Mouse (Mus musculus) CH12.LX (cell line): Measurements from ENCODE around the gene Lrp5. TPM values are rescaled to one million over a fixed set of nuclear protein-coding genes. Genes with fewer than 3 reads are reported as not detected.

Experiments
- DNase-seq: peaks from one replicate; pipeline ENCODE4 v3.0.0-alpha.2; 2013; ENCODE audit errors: extremely low read depth
- H3K27ac ChIP-seq: 2 replicates; pipeline ENCODE4 v1.5.1; 2012; ENCODE audit warnings: low read depth, mild to moderate bottlenecking, control low read depth, moderate library complexity; ENCODE audit not compliant: insufficient read depth
- H3K27me3 ChIP-seq: replicated peaks from 2 replicates; pipeline ENCODE3; 2012; ENCODE audit warnings: inconsistent platforms
- H3K36me3 ChIP-seq, 2 experiments: replicated peaks in 1 of 2; 2 replicates each; pipeline versions ENCODE3 to v1.6.1; 2012; ENCODE audit warnings: inconsistent platforms in 1 of 2, low read length in 1 of 2, mild to moderate bottlenecking in 1 of 2, mixed read lengths in 1 of 2, moderate library complexity in 1 of 2; ENCODE audit not compliant: control insufficient read depth in 1 of 2, insufficient read depth in 1 of 2
- H3K4me1 ChIP-seq, 2 experiments: 2 replicates each; pipeline ENCODE4 v1.6.1; 2012; ENCODE audit warnings: inconsistent platforms in 1 of 2, moderate library complexity in 1 of 2; ENCODE audit not compliant: insufficient read depth in 2 of 2, control insufficient read depth in 1 of 2
- H3K4me2 ChIP-seq: 2 replicates; pipeline ENCODE4 v1.6.1; 2012; ENCODE audit warnings: low read depth, mild to moderate bottlenecking, control low read depth; ENCODE audit not compliant: poor library complexity, insufficient read depth, severe bottlenecking
- H3K4me3 ChIP-seq, 3 experiments: fragments of 150-350 bp in 1 of 3; sonication (generic) in 1 of 3; replicated peaks in 1 of 3; 2 replicates each; pipeline versions ENCODE3 to v1.5.1; 2011 to 2012; ENCODE audit warnings: low read depth in 2 of 3, low read length in 2 of 3, mild to moderate bottlenecking in 2 of 3, moderate library complexity in 2 of 3, control low read depth in 1 of 3, improper control_type of control experiment in 1 of 3, inconsistent platforms in 1 of 3, mixed read lengths in 1 of 3; ENCODE audit not compliant: poor library complexity in 1 of 3
- H3K79me2 ChIP-seq: replicated peaks from 2 replicates; pipeline ENCODE4 v1.6.1; 2012; ENCODE audit warnings: mild to moderate bottlenecking, moderate library complexity; ENCODE audit not compliant: control insufficient read depth, poor library complexity, insufficient read depth, severe bottlenecking; ENCODE audit errors: extremely low read depth
- H3K9ac ChIP-seq: 2 replicates; pipeline ENCODE4 v1.6.1; 2012; ENCODE audit warnings: low read depth, mild to moderate bottlenecking, control low read depth, moderate library complexity; ENCODE audit not compliant: insufficient read depth
- H3K9me3 ChIP-seq: replicated peaks from 2 replicates; pipeline ENCODE3; 2012; ENCODE audit warnings: low read length, inconsistent platforms, mixed read lengths
- BHLHE40 ChIP-seq: IDR thresholded peaks from 2 replicates; pipeline ENCODE4 v1.6.1; 2011; ENCODE audit warnings: mild to moderate bottlenecking, low read depth, low read length, improper control_type of control experiment
- CHD1 ChIP-seq: IDR thresholded peaks from 2 replicates; pipeline ENCODE4 v1.6.1; 2012; ENCODE audit warnings: low read depth, low read length, improper control_type of control experiment, inconsistent platforms
- CHD2 ChIP-seq: IDR thresholded peaks from 2 replicates; pipeline ENCODE4 v1.6.1; 2011; ENCODE audit warnings: low read length, improper control_type of control experiment
- CTCF ChIP-seq, 2 experiments: IDR thresholded peaks in 1 of 2; conservative IDR thresholded peaks in 1 of 2; 2 replicates each; pipeline ENCODE4 v1.5.1; 2011 to 2012; ENCODE audit warnings: low read depth in 2 of 2, low read length in 2 of 2, improper control_type of control experiment in 1 of 2, inconsistent platforms in 1 of 2, mild to moderate bottlenecking in 1 of 2, moderate library complexity in 1 of 2
- HCFC1 ChIP-seq: IDR thresholded peaks from 2 replicates; pipeline ENCODE4 v1.6.1; 2012; ENCODE audit warnings: low read depth, mild to moderate bottlenecking, inconsistent platforms, low read length, improper control_type of control experiment
- JUN ChIP-seq: IDR thresholded peaks from 2 replicates; pipeline ENCODE4 v1.6.1; 2011; ENCODE audit warnings: low read depth, mild to moderate bottlenecking, low read length, improper control_type of control experiment, moderate library complexity; ENCODE audit not compliant: insufficient read depth
- JUND ChIP-seq: conservative IDR thresholded peaks from 2 replicates; pipeline ENCODE4 v1.6.1; 2011; ENCODE audit warnings: low read depth, low read length, improper control_type of control experiment
- MAFK ChIP-seq: IDR thresholded peaks from 2 replicates; pipeline ENCODE4 v1.6.1; 2011; ENCODE audit warnings: low read length, improper control_type of control experiment; ENCODE audit not compliant: insufficient replicate concordance
- MAX ChIP-seq: IDR thresholded peaks from 2 replicates; pipeline ENCODE4 v1.6.1; 2011; ENCODE audit warnings: low read length, improper control_type of control experiment
- MAZ ChIP-seq: IDR thresholded peaks from 2 replicates; pipeline ENCODE4 v1.6.1; 2012; ENCODE audit warnings: low read depth, mild to moderate bottlenecking, inconsistent platforms, low read length, improper control_type of control experiment, moderate library complexity
- MEF2A ChIP-seq: IDR thresholded peaks from 2 replicates; pipeline ENCODE4 v1.6.1; 2014; ENCODE audit warnings: low read depth, mild to moderate bottlenecking, inconsistent platforms, low read length, improper control_type of control experiment, borderline replicate concordance
- MXI1 ChIP-seq: IDR thresholded peaks from 2 replicates; pipeline ENCODE4 v1.6.1; 2011; ENCODE audit warnings: mild to moderate bottlenecking, low read depth, low read length, improper control_type of control experiment
- POLR2A ChIP-seq: IDR thresholded peaks from 2 replicates; pipeline ENCODE4 v1.6.1; 2011; ENCODE audit warnings: low read depth, mild to moderate bottlenecking, improper control_type of control experiment, low read length
- RCOR1 ChIP-seq: conservative IDR thresholded peaks from 2 replicates; pipeline ENCODE4 v1.6.1; 2012; ENCODE audit warnings: low read depth, mild to moderate bottlenecking, inconsistent platforms, low read length, improper control_type of control experiment
- SMC3 ChIP-seq: IDR thresholded peaks from 2 replicates; pipeline ENCODE4 v1.6.1; 2011; ENCODE audit warnings: low read depth, low read length, improper control_type of control experiment
- TBP ChIP-seq: conservative IDR thresholded peaks from 2 replicates; pipeline ENCODE4 v1.6.1; 2011; ENCODE audit warnings: low read depth, low read length, improper control_type of control experiment
- UBTF ChIP-seq: IDR thresholded peaks from 2 replicates; pipeline ENCODE4 v1.6.1; 2012; ENCODE audit warnings: low read depth, mild to moderate bottlenecking, inconsistent platforms, low read length, improper control_type of control experiment, moderate library complexity
- USF2 ChIP-seq: conservative IDR thresholded peaks from 2 replicates; pipeline ENCODE4 v1.6.1; 2011; ENCODE audit warnings: low read depth, low read length, improper control_type of control experiment
- ZC3H11A ChIP-seq: IDR thresholded peaks from 2 replicates; pipeline ENCODE4 v1.6.1; 2012; ENCODE audit warnings: low read depth, mild to moderate bottlenecking, inconsistent platforms, low read length, improper control_type of control experiment
- ZKSCAN1 ChIP-seq: IDR thresholded peaks from 2 replicates; pipeline ENCODE4 v1.6.1; 2012; ENCODE audit warnings: low read depth, inconsistent platforms, low read length, improper control_type of control experiment, borderline replicate concordance
- dilution Hi-C: fragments of 300-500 bp; cut with MboI; formaldehyde crosslinking; loops from 2 replicates; pipeline ENCODE4 v1.14.3; 2020; ENCODE audit warnings: low sequenced_read_pairs; ENCODE audit not compliant: extremely low pct_unique_long_range_greater_than_20kb, extremely low pct_ligation_motif_present
- in situ Hi-C: fragments of 300-500 bp; cut with MboI; formaldehyde crosslinking; loops from 3 replicates; pipeline ENCODE4 v1.14.3; 2019; ENCODE audit warnings: low sequenced_read_pairs, low pct_ligation_motif_present, low pct_unique_long_range_greater_than_20kb, mixed read lengths
- polyA plus RNA-seq: library from polyadenylated mRNA; unstranded; fragments of >175 nt; gene quantifications from 2 replicates; pipeline ENCODE4 v1.2.1, GENCODE M21; 2012; ENCODE audit warnings: low read depth; ENCODE audit not compliant: insufficient read length
- total RNA-seq, 2 experiments: library from RNA; depleted of rRNA; stranded (reverse); fragments of 300-350 nt in 1 of 2; fragments of >200 nt in 1 of 2; gene quantifications; 2 replicates each; pipeline ENCODE4 v1.2.3; 2012 to 2014

Gene Lrp5
- total and polyA plus RNA-seq, 3 experiments: 0.13 to 1.4 (median 1.1) TPM

GRCm38 (mm10) chr19:3695006-3695405, 8.6 kb upstream of the Lrp5 start:
- Histone ChIP-seq H3K4me3 (no peak overlapping the region), H3K4me2 (no peak overlapping the region), H3K9ac (no peak overlapping the region), H3K4me1 (0 out of 4 replicates have a peak, but pooled peaks cover 2% of the 10 kb centered on the region in 2 experiments), H3K9me3 (no peaks in the 10 kb centered on the region), H3K27ac (no peak overlapping the region), H3K36me3 (no peaks in the 10 kb centered on the region), H3K27me3 (peaks cover 3% of the 10 kb centered on the region), H3K79me2 (no peaks in the 10 kb centered on the region)
- DNase-seq: no peak
- in situ Hi-C loops (no loop called here), dilution Hi-C loops (no loop called here)
- no peak for TF ChIP-seq UBTF
- TF ChIP-seq ZC3H11A: no peak
- no peak for TF ChIP-seq BHLHE40
- TF ChIP-seq MAFK: no peak
- TF ChIP-seq MAZ: no peak
- no peak for TF ChIP-seq CTCF (conservative IDR thresholded peaks at IDR 0.05 in 1 of 2, IDR thresholded peaks at IDR 0.05 in 1 of 2; ENCODE audit: low read depth in 2 of 2, low read length in 2 of 2)
- no peak for TF ChIP-seq ZKSCAN1
- TF ChIP-seq CHD1: no peak
- TF ChIP-seq SMC3: no peak

- Histone ChIP-seq H3K4me3 (no peak overlapping the region), H3K36me3 (no peaks in the 10 kb centered on the region), H3K27me3 (peaks cover 3% of the 10 kb centered on the region), H3K4me2 (no peak overlapping the region), H3K9ac (no peak overlapping the region), H3K79me2 (no peaks in the 10 kb centered on the region), H3K27ac (no peak overlapping the region)
- DNase-seq: no peak
- in situ Hi-C loops: no loop called here
- no peak for TF ChIP-seq CHD1
- no peak for TF ChIP-seq JUN
- no peak for TF ChIP-seq MAFK
- TF ChIP-seq CHD2: no peak
- TF ChIP-seq TBP: no peak
- no peak for TF ChIP-seq USF2
- no peak for TF ChIP-seq MAX
- no peak for TF ChIP-seq RCOR1
- no peak for TF ChIP-seq HCFC1
- no peak for TF ChIP-seq ZKSCAN1
- no peak for TF ChIP-seq JUND
- TF ChIP-seq POLR2A: no peak
- TF ChIP-seq MEF2A: no peak
- no peak for TF ChIP-seq MXI1
- TF ChIP-seq, all 38 proteins: peak for 0
- dilution Hi-C loops: no loop called here
- no peaks in the 10 kb centered on the region for H3K4me1 ChIP-seq
- peaks cover 4% of the 10 kb centered on the region for H3K9me3 ChIP-seq
Measured at GRCm38 (mm10) chr19:3694476-3694875, 8.1 kb upstream of the Lrp5 start.
